Mouse (Mus musculus) ovary, postnatal 14 days (tissue): ENCODE results near the gene Sez6l.

Experiments used
- DNase-seq: peaks from one replicate; pipeline ENCODE4 v3.0.0; 2022; ENCODE audit warnings: low spot score

Gene Sez6l

GRCm38 (mm10) chr5:112584155-112584769 is 7.3 kb upstream of the Sez6l start:
- no peak for DNase-seq

GRCm38 (mm10) chr5:112583304-112583703 is 6.3 kb upstream of the Sez6l start:
- DNase-seq = no peak

GRCm38 (mm10) chr5:112577750-112578149 is 765 bp upstream of the Sez6l start:
- no peak for DNase-seq

- no peak for DNase-seq
Observed at GRCm38 (mm10) chr5:112576361-112576992, 508 bp downstream of the Sez6l start.

GRCm38 (mm10) chr5:112575151-112575915 is 1.7 kb downstream of the Sez6l start:
- DNase-seq = peak; percentile 13

- peak; percentile 33 for DNase-seq
Observed at GRCm38 (mm10) chr5:112573916-112574315, 3.1 kb downstream of the Sez6l start.

GRCm38 (mm10) chr5:112572217-112572616 is 4.8 kb downstream of the Sez6l start:
- DNase-seq = no peak

- DNase-seq = no peak
Observed at GRCm38 (mm10) chr5:112565489-112565888, 11.5 kb downstream of the Sez6l start.

- no peak for DNase-seq
Observed at GRCm38 (mm10) chr5:112565083-112565482, 11.9 kb downstream of the Sez6l start.

- DNase-seq = no peak
Observed at GRCm38 (mm10) chr5:112560869-112561499, 16.0 kb downstream of the Sez6l start.

- DNase-seq = no peak
Observed at GRCm38 (mm10) chr5:112560139-112560538, 16.8 kb downstream of the Sez6l start.

- no peak for DNase-seq
Observed at GRCm38 (mm10) chr5:112557396-112557795, 19.6 kb downstream of the Sez6l start.

GRCm38 (mm10) chr5:112556640-112557039 is 20.3 kb downstream of the Sez6l start:
- no peak for DNase-seq

GRCm38 (mm10) chr5:112554508-112554907 is 22.5 kb downstream of the Sez6l start:
- DNase-seq = no peak

GRCm38 (mm10) chr5:112552786-112553185 is 24.2 kb downstream of the Sez6l start:
- DNase-seq = no peak

- no peak for DNase-seq
Observed at GRCm38 (mm10) chr5:112551975-112552728, 24.8 kb downstream of the Sez6l start.

- DNase-seq = no peak
Observed at GRCm38 (mm10) chr5:112548846-112549620, 28.0 kb downstream of the Sez6l start.

GRCm38 (mm10) chr5:112546771-112547170 is 30.2 kb downstream of the Sez6l start:
- no peak for DNase-seq

GRCm38 (mm10) chr5:112538295-112538694 is 38.7 kb downstream of the Sez6l start:
- no peak for DNase-seq

GRCm38 (mm10) chr5:112535868-112536267 is 41.1 kb downstream of the Sez6l start:
- DNase-seq = no peak

- DNase-seq = no peak
Observed at GRCm38 (mm10) chr5:112534146-112534545, 42.8 kb downstream of the Sez6l start.
